Mouse (Mus musculus) lung, postnatal 0 days (tissue): ENCODE data around the gene Tlr6.

Experiments
- CTCF ChIP-seq: IDR thresholded peaks from 2 replicates; pipeline ENCODE4 v1.5.1; 2016; ENCODE audit warnings: antibody characterized with exemption, mild to moderate bottlenecking
- EP300 ChIP-seq: IDR thresholded peaks from 2 replicates; pipeline ENCODE4 v1.6.1; 2016; ENCODE audit warnings: antibody characterized with exemption, mild to moderate bottlenecking, control low read depth

- no peak for TF ChIP-seq CTCF
- no peak for TF ChIP-seq EP300
Observed at GRCm38 (mm10) chr5:64917721-64918120, 42.2 kb downstream of the Tlr6 start.
